Mouse (Mus musculus): ENCODE results near the gene Kat5. TPM values are rescaled to one million over a fixed set of nuclear protein-coding genes. Genes with fewer than 3 reads are reported as not detected.
A peak's percentile ranks its signal among the peaks of the same experiment; 100 is the strongest.

Gene Kat5
- polyA plus RNA-seq, 1 experiment from 2014 or later, result 40.0 TPM

DNA sequence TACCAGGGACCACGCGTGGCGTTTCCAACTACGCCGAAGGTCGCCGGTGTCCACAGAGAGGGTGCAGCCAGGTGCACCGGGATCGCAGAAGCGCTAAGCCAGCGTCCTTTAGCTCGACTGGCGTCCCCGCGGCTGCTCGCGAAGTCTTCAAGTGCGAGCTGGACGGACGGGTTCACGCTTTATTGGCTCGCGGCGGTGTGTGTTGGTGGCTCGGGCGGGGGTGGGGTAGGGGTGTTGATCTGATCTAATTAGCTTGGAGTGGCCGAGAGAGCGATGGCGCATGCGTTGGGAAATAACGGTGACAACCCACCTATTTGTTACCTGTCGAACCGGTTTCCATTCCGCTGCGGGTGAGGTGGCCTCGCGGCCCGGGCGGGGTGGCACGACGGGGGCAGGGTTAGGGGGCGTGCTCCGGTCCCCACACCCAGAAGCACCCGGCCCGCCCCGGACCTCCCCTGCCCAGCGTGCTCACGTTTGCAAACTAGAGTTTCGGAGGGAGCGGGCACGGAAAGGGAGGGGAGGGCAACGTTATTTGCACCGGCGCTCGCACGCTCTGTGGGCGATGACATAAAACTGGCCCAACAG lies 49.5 kb downstream of the Kat5 start, which contains the start of gene Ovol1:
Ovol1 (minus strand) TSS at position 190 of the 585 bp plus-strand sequence.
- H3K9ac ChIP-seq (ENCODE audit: low read length), result peak within 1 kb of the TSS; percentile 27; the same call in 1 of the 2 replicates
- peak within 1 kb of the TSS; percentile 23 for H3K4me3 ChIP-seq (ENCODE audit: low read depth, low read length)
- DNase-seq (ENCODE audit: low spot score, missing footprints), result peak; percentile 90
- peak within 1 kb of the TSS; percentile 44 for H3K4me2 ChIP-seq
- 1% methylated on average over 51 of the region's 57 CpGs for WGBS
- no peaks in the 10 kb centered on the region for H3K9me3 ChIP-seq (ENCODE audit: control insufficient read depth, low read length)
- H3K4me1 ChIP-seq (ENCODE audit: control insufficient read depth, insufficient read depth, low read length), result peaks cover 11% of the 10 kb centered on the region
- no peak for ATAC-seq (ENCODE audit: low FRiP score)
- H3K36me3 ChIP-seq (ENCODE audit: control insufficient read depth, insufficient read depth, low read length), result no peaks in the 10 kb centered on the region
- H3K27me3 ChIP-seq (ENCODE audit: control insufficient read depth, insufficient read depth, low read length), result peaks cover 57% of the 10 kb centered on the region
- no peak within 1 kb of the TSS for H3K27ac ChIP-seq (ENCODE audit: low read depth, low read length)

DNA sequence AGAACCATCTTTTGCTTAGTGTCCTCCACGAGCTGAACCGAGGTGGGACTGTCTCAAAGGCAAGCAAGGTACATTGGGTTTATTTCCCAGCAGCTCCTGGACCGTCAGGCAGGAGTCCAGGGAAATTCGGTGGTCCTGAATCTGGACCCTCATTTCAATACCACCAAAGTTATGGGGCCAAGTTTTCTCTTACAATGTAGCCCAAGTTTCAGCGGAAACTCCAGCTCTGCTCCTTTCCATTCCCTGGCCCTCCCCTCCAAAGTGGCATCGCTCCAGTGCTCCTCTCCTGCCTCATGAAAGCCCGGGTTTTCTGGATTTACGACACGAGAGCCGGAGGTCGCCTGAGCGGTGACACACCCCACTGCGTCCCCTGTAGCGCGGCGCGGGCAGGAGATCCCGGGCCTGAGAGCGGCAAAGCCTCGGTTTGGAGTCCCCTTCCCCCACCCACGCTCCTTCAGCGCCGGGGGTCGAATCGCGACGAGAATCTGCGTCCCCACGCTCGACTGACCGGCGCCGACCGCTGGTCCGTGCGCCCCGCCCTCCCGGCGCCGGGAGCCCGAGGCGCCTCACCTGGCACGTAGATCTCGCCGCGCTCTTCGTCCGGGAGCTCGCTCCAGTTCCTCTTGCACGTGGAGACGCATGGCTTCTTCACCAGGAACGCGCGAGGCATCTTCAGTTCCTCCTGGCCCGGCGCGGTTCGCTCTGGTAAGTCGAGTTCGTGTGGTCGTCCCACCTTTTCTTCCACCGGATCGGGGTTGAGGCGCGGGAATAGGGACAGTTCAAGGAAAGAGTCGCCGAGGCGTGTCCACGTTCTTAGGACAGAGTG lies 50.2 kb downstream of the Kat5 start:
- no peak overlapping the region for H3K27ac ChIP-seq (ENCODE audit: low read depth, low read length)
- ATAC-seq (ENCODE audit: low FRiP score) (no peak), DNase-seq (ENCODE audit: low spot score, missing footprints) (peak; percentile 94)
- peaks cover 57% of the 10 kb centered on the region for H3K27me3 ChIP-seq (ENCODE audit: control insufficient read depth, insufficient read depth, low read length)
- no peaks in the 10 kb centered on the region for H3K9me3 ChIP-seq (ENCODE audit: control insufficient read depth, low read length)
- no peaks in the 10 kb centered on the region for H3K36me3 ChIP-seq (ENCODE audit: control insufficient read depth, insufficient read depth, low read length)
- peak overlapping the region; percentile 44 for H3K4me2 ChIP-seq
- H3K4me3 ChIP-seq (ENCODE audit: low read depth, low read length), result peak overlapping the region; percentile 23
- H3K9ac ChIP-seq (ENCODE audit: low read length), result peak overlapping the region; percentile 27; the same call in 1 of the 2 replicates
- peaks cover 11% of the 10 kb centered on the region for H3K4me1 ChIP-seq (ENCODE audit: control insufficient read depth, insufficient read depth, low read length)
- WGBS, result under 1% methylated on average over 69 of the region's 69 CpGs

DNA sequence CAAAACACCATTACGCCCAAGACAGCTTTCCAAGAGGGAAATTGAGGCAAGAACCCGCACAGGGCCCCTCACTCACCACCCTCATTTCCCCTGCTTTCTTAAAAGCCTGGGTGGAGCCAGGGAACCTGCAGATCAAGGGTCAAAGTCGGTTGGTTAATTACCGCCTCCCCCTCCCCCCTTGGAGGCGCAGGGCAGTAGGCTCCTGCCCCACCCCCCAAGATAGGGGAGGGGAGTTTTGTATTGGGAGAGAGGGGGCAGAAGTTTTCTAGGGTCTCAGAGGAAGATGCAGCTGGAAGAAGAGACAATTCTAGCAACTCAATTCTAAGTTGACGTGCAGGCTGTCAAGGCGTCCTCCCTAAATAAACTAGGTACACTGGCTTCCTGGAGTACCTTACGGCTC lies 50.8 kb downstream of the Kat5 start:
- H3K9ac ChIP-seq (ENCODE audit: low read length), result no peak overlapping the region
- WGBS, result 18% methylated on average over 8 of the region's 8 CpGs
- no peak overlapping the region for H3K4me3 ChIP-seq (ENCODE audit: low read depth, low read length)
- no peaks in the 10 kb centered on the region for H3K36me3 ChIP-seq (ENCODE audit: control insufficient read depth, insufficient read depth, low read length)
- no peaks in the 10 kb centered on the region for H3K9me3 ChIP-seq (ENCODE audit: control insufficient read depth, low read length)
- ATAC-seq (ENCODE audit: low FRiP score), result no peak
- no peak for DNase-seq (ENCODE audit: low spot score, missing footprints)
- no peak overlapping the region for H3K27ac ChIP-seq (ENCODE audit: low read depth, low read length)
- peaks cover 57% of the 10 kb centered on the region for H3K27me3 ChIP-seq (ENCODE audit: control insufficient read depth, insufficient read depth, low read length)
- H3K4me1 ChIP-seq (ENCODE audit: control insufficient read depth, insufficient read depth, low read length), result peaks cover 11% of the 10 kb centered on the region
- H3K4me2 ChIP-seq, result no peak overlapping the region

DNA sequence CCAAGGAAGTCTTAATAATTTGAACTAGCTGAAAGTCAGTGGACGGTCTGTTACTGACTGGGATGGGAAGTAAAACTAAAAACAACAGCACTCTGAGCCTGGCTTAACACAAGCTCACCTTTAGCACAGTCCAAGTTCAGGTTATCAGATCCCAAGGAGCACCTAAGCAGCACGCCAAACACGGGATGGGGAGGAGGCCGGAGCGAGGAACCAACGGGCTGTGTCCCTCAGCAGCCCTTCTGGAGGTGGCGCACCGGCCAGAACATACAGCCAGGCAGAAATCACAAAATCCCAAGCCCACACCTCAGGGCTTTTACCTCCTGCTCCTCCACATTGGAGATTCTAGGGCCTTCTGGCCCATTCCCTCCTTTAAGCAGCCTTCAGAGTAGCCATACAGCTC lies 51.3 kb downstream of the Kat5 start:
- peaks cover 11% of the 10 kb centered on the region for H3K4me1 ChIP-seq (ENCODE audit: control insufficient read depth, insufficient read depth, low read length)
- H3K4me2 ChIP-seq, result no peak overlapping the region
- H3K27me3 ChIP-seq (ENCODE audit: control insufficient read depth, insufficient read depth, low read length), result peaks cover 56% of the 10 kb centered on the region
- ATAC-seq (ENCODE audit: low FRiP score), result no peak
- no peaks in the 10 kb centered on the region for H3K9me3 ChIP-seq (ENCODE audit: control insufficient read depth, low read length)
- H3K27ac ChIP-seq (ENCODE audit: low read depth, low read length), result no peak overlapping the region
- DNase-seq (ENCODE audit: low spot score, missing footprints), result peak; percentile 83
- WGBS, result 61% methylated on average over 8 of the region's 8 CpGs
- H3K36me3 ChIP-seq (ENCODE audit: control insufficient read depth, insufficient read depth, low read length), result no peaks in the 10 kb centered on the region
- no peak overlapping the region for H3K4me3 ChIP-seq (ENCODE audit: low read depth, low read length)
- H3K9ac ChIP-seq (ENCODE audit: low read length), result no peak overlapping the region

DNA sequence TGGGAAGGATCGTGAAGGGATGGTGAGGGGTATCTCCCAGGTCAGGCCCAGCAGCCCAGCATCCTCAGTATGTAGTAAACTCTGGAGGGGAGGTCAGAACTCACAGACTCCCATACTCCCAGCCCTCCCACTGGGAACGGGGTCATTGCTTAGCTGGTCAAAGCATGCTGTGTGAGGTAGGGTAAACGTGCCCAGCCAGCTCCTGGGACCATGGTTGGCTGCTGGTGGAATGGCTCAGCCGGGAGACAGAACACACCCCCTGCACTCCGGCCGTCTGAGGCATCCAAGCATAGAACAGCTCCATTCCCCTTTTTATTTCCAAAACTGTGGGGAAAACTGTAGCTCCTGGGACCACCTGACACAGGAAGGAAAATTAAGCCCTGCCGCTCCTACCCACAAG lies 51.9 kb downstream of the Kat5 start:
- no peak for ATAC-seq (ENCODE audit: low FRiP score)
- no peaks in the 10 kb centered on the region for H3K9me3 ChIP-seq (ENCODE audit: control insufficient read depth, low read length)
- DNase-seq (ENCODE audit: low spot score, missing footprints), result no peak
- 46% methylated on average over 7 of the region's 7 CpGs for WGBS
- peaks cover 11% of the 10 kb centered on the region for H3K4me1 ChIP-seq (ENCODE audit: control insufficient read depth, insufficient read depth, low read length)
- no peak overlapping the region for H3K27ac ChIP-seq (ENCODE audit: low read depth, low read length)
- H3K36me3 ChIP-seq (ENCODE audit: control insufficient read depth, insufficient read depth, low read length), result no peaks in the 10 kb centered on the region
- H3K9ac ChIP-seq (ENCODE audit: low read length), result no peak overlapping the region
- H3K4me3 ChIP-seq (ENCODE audit: low read depth, low read length), result no peak overlapping the region
- H3K27me3 ChIP-seq (ENCODE audit: control insufficient read depth, insufficient read depth, low read length), result peaks cover 54% of the 10 kb centered on the region
- no peak overlapping the region for H3K4me2 ChIP-seq

DNA sequence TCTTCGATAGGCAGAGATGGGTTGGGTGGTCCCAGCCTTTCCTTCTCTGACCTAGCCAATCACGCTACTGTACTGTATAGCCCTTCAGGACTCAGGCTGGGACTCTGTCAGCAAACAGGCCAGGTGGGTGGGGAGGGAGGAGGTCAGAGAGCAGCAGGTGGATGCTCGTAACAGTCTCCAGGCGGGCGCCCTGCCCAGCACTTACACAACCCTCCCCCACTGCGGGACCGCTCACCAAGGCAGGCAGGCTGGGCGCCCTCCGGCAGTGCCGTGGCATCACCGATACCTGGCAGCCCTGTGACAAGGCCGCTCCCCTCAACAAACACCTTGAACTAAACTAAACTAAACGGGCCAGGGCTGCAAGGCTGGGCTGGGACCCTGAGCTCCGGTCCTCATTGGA lies 55.8 kb downstream of the Kat5 start:
- Histone ChIP-seq H3K4me2 (no peak overlapping the region), H3K36me3 (ENCODE audit: control insufficient read depth, insufficient read depth, low read length) (no peaks in the 10 kb centered on the region), H3K4me1 (ENCODE audit: control insufficient read depth, insufficient read depth, low read length) (no peaks in the 10 kb centered on the region), H3K27me3 (ENCODE audit: control insufficient read depth, insufficient read depth, low read length) (peaks cover 16% of the 10 kb centered on the region), H3K27ac (ENCODE audit: low read depth, low read length) (no peak overlapping the region), H3K9ac (ENCODE audit: low read length) (no peak overlapping the region), H3K4me3 (ENCODE audit: low read depth, low read length) (no peak overlapping the region), H3K9me3 (ENCODE audit: control insufficient read depth, low read length) (no peaks in the 10 kb centered on the region)
- ATAC-seq (ENCODE audit: low FRiP score) (no peak), DNase-seq (ENCODE audit: low spot score, missing footprints) (no peak)
- WGBS, result 74% methylated on average over 14 of the region's 14 CpGs

DNA sequence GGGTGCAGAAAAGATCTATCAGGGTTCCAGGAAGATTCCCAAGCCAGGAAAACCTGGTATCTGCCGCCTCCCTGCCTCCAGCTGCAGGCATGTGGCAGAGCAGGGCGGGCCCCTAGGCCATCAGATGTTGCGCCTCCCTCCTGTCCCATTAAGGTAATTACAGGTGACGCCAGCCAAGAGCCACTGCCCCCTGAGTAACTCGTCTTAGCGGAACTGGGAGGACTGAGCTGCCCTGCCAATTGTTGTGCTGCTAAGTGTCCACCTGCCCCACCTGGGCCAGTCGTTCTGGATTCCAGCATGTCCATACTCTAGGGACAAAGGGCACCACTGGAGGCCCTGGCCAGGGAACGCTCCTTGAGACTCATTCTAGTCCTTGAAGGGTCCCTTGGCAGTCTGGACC lies 56.2 kb downstream of the Kat5 start:
- WGBS, result 59% methylated on average over 8 of the region's 8 CpGs
- no peak overlapping the region for H3K27ac ChIP-seq (ENCODE audit: low read depth, low read length)
- H3K4me3 ChIP-seq (ENCODE audit: low read depth, low read length), result no peak overlapping the region
- H3K36me3 ChIP-seq (ENCODE audit: control insufficient read depth, insufficient read depth, low read length), result no peaks in the 10 kb centered on the region
- no peak for DNase-seq (ENCODE audit: low spot score, missing footprints)
- H3K4me1 ChIP-seq (ENCODE audit: control insufficient read depth, insufficient read depth, low read length), result no peaks in the 10 kb centered on the region
- peaks cover 11% of the 10 kb centered on the region for H3K27me3 ChIP-seq (ENCODE audit: control insufficient read depth, insufficient read depth, low read length)
- H3K9ac ChIP-seq (ENCODE audit: low read length), result no peak overlapping the region
- ATAC-seq (ENCODE audit: low FRiP score), result no peak
- H3K4me2 ChIP-seq, result no peak overlapping the region
- no peaks in the 10 kb centered on the region for H3K9me3 ChIP-seq (ENCODE audit: control insufficient read depth, low read length)

Other genes starting within 250 kb of the Kat5 start
- gene Eif1ad, start 243.5 kb downstream of the Kat5 start, polyA plus RNA-seq (2014; fragmentation: Nextera tagmentation; extraction: Ambion mirVana), result 68.1 and 73.9 TPM in 2 replicates
- 477 and 512 TPM in 2 replicates for gene Banf1, start 243.1 kb downstream of the Kat5 start, polyA plus RNA-seq (2014; fragmentation: Nextera tagmentation; extraction: Ambion mirVana)
- 74.0 and 81.0 TPM in 2 replicates for gene Sart1, start 221.5 kb downstream of the Kat5 start, polyA plus RNA-seq (2014; fragmentation: Nextera tagmentation; extraction: Ambion mirVana)
- not detected in 2 replicates for gene Tsga10ip, start 207.7 kb downstream of the Kat5 start, polyA plus RNA-seq (2014; fragmentation: Nextera tagmentation; extraction: Ambion mirVana)
- gene Drap1, start 185.3 kb downstream of the Kat5 start, polyA plus RNA-seq (2014; fragmentation: Nextera tagmentation; extraction: Ambion mirVana), result 187 and 204 TPM in 2 replicates
- gene AI837181, start 185.1 kb downstream of the Kat5 start, polyA plus RNA-seq (2014; fragmentation: Nextera tagmentation; extraction: Ambion mirVana), result 31.6 and 33.1 TPM in 2 replicates
- gene Fosl1, start 162.7 kb downstream of the Kat5 start, polyA plus RNA-seq (2014; fragmentation: Nextera tagmentation; extraction: Ambion mirVana), result not detected in 2 replicates
- 6.9 and 7.8 TPM in 2 replicates for gene Ccdc85b, start 152.3 kb downstream of the Kat5 start, polyA plus RNA-seq (2014; fragmentation: Nextera tagmentation; extraction: Ambion mirVana)
- 98.3 and 103 TPM in 2 replicates for gene Fibp, start 149.6 kb downstream of the Kat5 start, polyA plus RNA-seq (2014; fragmentation: Nextera tagmentation; extraction: Ambion mirVana)
- 2.4 and 3.0 TPM in 2 replicates for gene Ctsw, start 141.7 kb downstream of the Kat5 start, polyA plus RNA-seq (2014; fragmentation: Nextera tagmentation; extraction: Ambion mirVana)
- 52.7 and 54.7 TPM in 2 replicates for gene Efemp2, start 136.3 kb downstream of the Kat5 start, polyA plus RNA-seq (2014; fragmentation: Nextera tagmentation; extraction: Ambion mirVana)
- gene Mus81, start 121.8 kb downstream of the Kat5 start, polyA plus RNA-seq (2014; fragmentation: Nextera tagmentation; extraction: Ambion mirVana), result 38.4 TPM in 2 replicates
- gene Cfl1, start 119.8 kb downstream of the Kat5 start, polyA plus RNA-seq (2014; fragmentation: Nextera tagmentation; extraction: Ambion mirVana), result 3,750 and 3,786 TPM in 2 replicates
- gene 1700020D05Rik, start 106.5 kb downstream of the Kat5 start, polyA plus RNA-seq (2014; fragmentation: Nextera tagmentation; extraction: Ambion mirVana), result not detected in 2 replicates
- gene Snx32, start 99.7 kb downstream of the Kat5 start, polyA plus RNA-seq (2014; fragmentation: Nextera tagmentation; extraction: Ambion mirVana), result 17.9 and 20.3 TPM in 2 replicates
- gene Ovol1, start 49.6 kb downstream of the Kat5 start, polyA plus RNA-seq (2014; fragmentation: Nextera tagmentation; extraction: Ambion mirVana), result 0.18 TPM in 1 of 2 replicates, not detected in the other
- gene Ap5b1, start 42.2 kb downstream of the Kat5 start, polyA plus RNA-seq (2014; fragmentation: Nextera tagmentation; extraction: Ambion mirVana), result 1.0 and 1.5 TPM in 2 replicates
- gene Rnaseh2c, start 8.4 kb downstream of the Kat5 start, polyA plus RNA-seq (2014; fragmentation: Nextera tagmentation; extraction: Ambion mirVana), result 157 and 173 TPM in 2 replicates
- gene Rela, start 27.2 kb upstream of the Kat5 start, polyA plus RNA-seq (2014; fragmentation: Nextera tagmentation; extraction: Ambion mirVana), result 24.6 and 29.9 TPM in 2 replicates
- 8.8 and 10.9 TPM in 2 replicates for gene Sipa1, start 53.5 kb upstream of the Kat5 start, polyA plus RNA-seq (2014; fragmentation: Nextera tagmentation; extraction: Ambion mirVana)
- 14.0 and 17.3 TPM in 2 replicates for gene Map3k11, start 78.5 kb upstream of the Kat5 start, polyA plus RNA-seq (2014; fragmentation: Nextera tagmentation; extraction: Ambion mirVana)
- 18.6 and 23.1 TPM in 2 replicates for gene Pcnx3, start 78.7 kb upstream of the Kat5 start, polyA plus RNA-seq (2014; fragmentation: Nextera tagmentation; extraction: Ambion mirVana)
- gene Kcnk7, start 94.1 kb upstream of the Kat5 start, polyA plus RNA-seq (2014; fragmentation: Nextera tagmentation; extraction: Ambion mirVana), result not detected in 2 replicates
- 5.3 and 5.4 TPM in 2 replicates for gene Ehbp1l1, start 116.1 kb upstream of the Kat5 start, polyA plus RNA-seq (2014; fragmentation: Nextera tagmentation; extraction: Ambion mirVana)
- 157 and 158 TPM in 2 replicates for gene Fam89b, start 119.4 kb upstream of the Kat5 start, polyA plus RNA-seq (2014; fragmentation: Nextera tagmentation; extraction: Ambion mirVana)
- 4.8 and 6.0 TPM in 2 replicates for gene Ltbp3, start 130.7 kb upstream of the Kat5 start, polyA plus RNA-seq (2014; fragmentation: Nextera tagmentation; extraction: Ambion mirVana)
- 48.2 and 58.6 TPM in 2 replicates for gene Scyl1, start 161.2 kb upstream of the Kat5 start, polyA plus RNA-seq (2014; fragmentation: Nextera tagmentation; extraction: Ambion mirVana)

Data from midbrain, embryonic 11.5 days (tissue).